Mouse (Mus musculus) myocyte (in vitro differentiated cells): ENCODE results near the gene Taf10. TPM values are rescaled to one million over a fixed set of nuclear protein-coding genes. Genes with fewer than 3 reads are reported as not detected.

Experiments
- H3K27me3 ChIP-seq: one replicate; pipeline ENCODE4 v1.6.1; 2011; ENCODE audit not compliant: control insufficient read depth, insufficient read depth, insufficient read length
- H3K36me3 ChIP-seq: one replicate; pipeline ENCODE4 v1.6.1; 2011; ENCODE audit not compliant: control insufficient read depth, insufficient read depth
- H3K4me2 ChIP-seq: one replicate; pipeline ENCODE4 v1.6.1; 2011; ENCODE audit warnings: low read depth, control low read depth
- H3K4me3 ChIP-seq: one replicate; pipeline ENCODE4 v1.5.1; 2011; ENCODE audit warnings: mild to moderate bottlenecking, control low read depth, moderate library complexity
- H3K79me2 ChIP-seq: one replicate; pipeline ENCODE4 v1.6.1; 2011; ENCODE audit not compliant: control insufficient read depth, insufficient read depth
- H3ac ChIP-seq: one replicate; pipeline ENCODE4 v1.6.1; 2011; ENCODE audit not compliant: control insufficient read depth, insufficient read length
- POLR2A ChIP-seq: IDR thresholded peaks from one replicate; pipeline ENCODE4 v1.6.1; 2011; ENCODE audit warnings: low read depth, mild to moderate bottlenecking, control low read depth, moderate library complexity; ENCODE audit not compliant: insufficient read length
- TCF12 ChIP-seq: IDR thresholded peaks from one replicate; pipeline ENCODE4 v1.6.1; 2011; ENCODE audit warnings: mild to moderate bottlenecking, control low read depth; ENCODE audit not compliant: poor library complexity, insufficient read depth, severe bottlenecking
- USF1 ChIP-seq: IDR thresholded peaks from one replicate; pipeline ENCODE4 v1.6.1; 2011; ENCODE audit warnings: low read depth, mild to moderate bottlenecking, control low read depth, moderate library complexity
- polyA plus RNA-seq: library from polyadenylated mRNA; unstranded; fragments of >200 nt; fragmentation: generic; extraction: Trizol; gene quantifications from one replicate; pipeline ENCODE4 v1.2.1, GENCODE M21; 2012; ENCODE audit warnings: missing spikeins

Gene Taf10
- polyA plus RNA-seq, 1 experiment, result 249 TPM

DNA sequence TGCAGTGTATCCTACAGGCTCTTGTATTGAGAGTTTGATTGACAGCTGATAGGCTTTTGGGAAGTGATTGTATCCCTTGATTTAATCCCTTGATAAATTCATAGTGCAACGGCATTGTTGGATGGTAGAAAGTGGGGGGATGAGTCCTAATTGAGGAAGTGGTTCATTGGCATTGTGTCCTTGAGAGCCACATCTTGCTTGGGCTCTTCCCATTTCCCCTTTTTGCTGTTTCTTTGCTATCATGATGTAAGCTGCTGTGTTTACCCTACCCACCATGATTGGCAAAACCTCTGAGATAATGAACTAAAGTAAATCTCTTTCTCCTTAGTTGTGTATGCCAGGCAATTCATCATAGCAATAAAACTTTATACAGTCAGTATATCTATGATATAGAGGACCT lies 53.3 kb downstream of the Taf10 start:
- no peak overlapping the region for H3ac ChIP-seq
- no peaks in the 10 kb centered on the region for H3K36me3 ChIP-seq
- H3K27me3 ChIP-seq, result peaks cover 5% of the 10 kb centered on the region
- TF ChIP-seq POLR2A (no peak), TCF12 (no peak), USF1 (no peak)
- no peak overlapping the region for H3K4me3 ChIP-seq
- no peak overlapping the region for H3K4me2 ChIP-seq
- no peaks in the 10 kb centered on the region for H3K79me2 ChIP-seq

Other genes starting within 250 kb of the Taf10 start
- 45.5 TPM for gene Smpd1, start 190.0 kb downstream of the Taf10 start, polyA plus RNA-seq
- gene Apbb1, start 162.7 kb downstream of the Taf10 start, polyA plus RNA-seq, result 34.3 TPM
- gene Hpx, start 144.2 kb downstream of the Taf10 start, polyA plus RNA-seq, result 0.18 TPM
- 42.8 TPM for gene Trim3, start 110.8 kb downstream of the Taf10 start, polyA plus RNA-seq
- gene Timm10b, start 104.3 kb downstream of the Taf10 start, polyA plus RNA-seq, result 154 TPM
- gene Arfip2, start 103.9 kb downstream of the Taf10 start, polyA plus RNA-seq, result 28.4 TPM
- 56.6 TPM for gene Gm45799, start 103.8 kb downstream of the Taf10 start, polyA plus RNA-seq
- 0.68 TPM for gene Dnhd1, start 93.5 kb downstream of the Taf10 start, polyA plus RNA-seq
- 250 TPM for gene Ilk, start 7.8 kb downstream of the Taf10 start, polyA plus RNA-seq
- 15.5 TPM for gene Rrp8, start 7.0 kb downstream of the Taf10 start, polyA plus RNA-seq
- gene Tpp1, start 7.9 kb upstream of the Taf10 start, polyA plus RNA-seq, result 40.4 TPM
- 0.49 TPM for gene Dchs1, start 43.3 kb upstream of the Taf10 start, polyA plus RNA-seq
- 346 TPM for gene Mrpl17, start 66.7 kb upstream of the Taf10 start, polyA plus RNA-seq
- gene Gm4070, start 209.6 kb upstream of the Taf10 start, polyA plus RNA-seq, result 0.42 TPM